Mouse (Mus musculus) CH12.LX (cell line): ENCODE data around the gene Frmd4a.

Experiments
- KAT2A ChIP-seq: IDR thresholded peaks from 2 replicates; pipeline ENCODE4 v1.6.1; 2012; ENCODE audit warnings: low read length, improper control_type of control experiment, inconsistent platforms; ENCODE audit not compliant: insufficient replicate concordance
- ZKSCAN1 ChIP-seq: IDR thresholded peaks from 2 replicates; pipeline ENCODE4 v1.6.1; 2012; ENCODE audit warnings: low read depth, inconsistent platforms, low read length, improper control_type of control experiment, borderline replicate concordance

GRCm38 (mm10) chr2:4587685-4588409 is 570.3 kb downstream of the Frmd4a start:
- no peak for TF ChIP-seq ZKSCAN1
- no peak for TF ChIP-seq KAT2A
